Mouse (Mus musculus) testis, adult 2 months (tissue): Measurements from ENCODE around the gene Ccnc. TPM values are rescaled to one million over a fixed set of nuclear protein-coding genes. Genes with fewer than 3 reads are reported as not detected.

Experiments used
- H3K27ac ChIP-seq: fragments of 200-500 bp; 2 replicates; pipeline ENCODE4 v1.5.1; 2012; ENCODE audit warnings: low read depth, low read length; ENCODE audit not compliant: control insufficient read depth, insufficient read depth
- H3K27me3 ChIP-seq: fragments of 200-500 bp; 2 replicates; pipeline ENCODE4 v1.6.1; 2012; ENCODE audit warnings: mild to moderate bottlenecking, low read length, moderate library complexity; ENCODE audit not compliant: control insufficient read depth, insufficient read depth
- H3K36me3 ChIP-seq: fragments of 200-500 bp; 2 replicates; pipeline ENCODE4 v1.6.1; 2012; ENCODE audit warnings: mild to moderate bottlenecking, low read length; ENCODE audit not compliant: control insufficient read depth, insufficient read depth
- H3K4me1 ChIP-seq: fragments of 200-500 bp; 2 replicates; pipeline ENCODE4 v1.6.1; 2012; ENCODE audit warnings: low read length; ENCODE audit not compliant: control insufficient read depth, insufficient read depth
- H3K4me3 ChIP-seq: fragments of 200-500 bp; 2 replicates; pipeline ENCODE4 v1.5.1; 2012; ENCODE audit warnings: low read depth, mild to moderate bottlenecking, low read length, moderate library complexity, mixed read lengths; ENCODE audit not compliant: control insufficient read depth
- CTCF ChIP-seq: fragments of 200-500 bp; IDR thresholded peaks from 2 replicates; pipeline ENCODE4 v1.5.1; 2012; ENCODE audit warnings: low read depth, mild to moderate bottlenecking, inconsistent platforms, low read length, moderate library complexity; ENCODE audit not compliant: control insufficient read depth, insufficient read depth, insufficient replicate concordance
- POLR2A ChIP-seq: fragments of 200-500 bp; IDR thresholded peaks from 2 replicates; pipeline ENCODE4 v1.6.1; 2012; ENCODE audit warnings: low read depth, mild to moderate bottlenecking, inconsistent platforms, low read length, moderate library complexity; ENCODE audit not compliant: control insufficient read depth
- polyA plus RNA-seq: library from polyadenylated mRNA; depleted of rRNA; stranded (reverse); fragments of >200 nt; gene quantifications from 2 replicates; pipeline ENCODE4 v1.2.3, GENCODE M21; 2012

The Ccnc gene
- polyA plus RNA-seq, 1 experiment, result 9.7 TPM

GRCm38 (mm10) chr4:21689492-21689941, 38.0 kb upstream of the Ccnc start:
- Histone ChIP-seq H3K4me3 (no peak overlapping the region), H3K27me3 (peaks cover 9% of the 10 kb centered on the region), H3K36me3 (no peaks in the 10 kb centered on the region), H3K4me1 (peaks cover 5% of the 10 kb centered on the region; the same call in 1 of the 2 replicates), H3K27ac (no peak overlapping the region)
- TF ChIP-seq POLR2A (no peak), CTCF (no peak)

- TF ChIP-seq CTCF (no peak), POLR2A (no peak)
- H3K36me3 ChIP-seq, result no peaks in the 10 kb centered on the region
- H3K4me1 ChIP-seq, result peaks cover 5% of the 10 kb centered on the region; the same call in 1 of the 2 replicates
- H3K27me3 ChIP-seq, result peaks cover 9% of the 10 kb centered on the region
- H3K27ac ChIP-seq, result no peak overlapping the region
- no peak overlapping the region for H3K4me3 ChIP-seq
Observed at GRCm38 (mm10) chr4:21690221-21690620, 37.3 kb upstream of the Ccnc start.

DNA sequence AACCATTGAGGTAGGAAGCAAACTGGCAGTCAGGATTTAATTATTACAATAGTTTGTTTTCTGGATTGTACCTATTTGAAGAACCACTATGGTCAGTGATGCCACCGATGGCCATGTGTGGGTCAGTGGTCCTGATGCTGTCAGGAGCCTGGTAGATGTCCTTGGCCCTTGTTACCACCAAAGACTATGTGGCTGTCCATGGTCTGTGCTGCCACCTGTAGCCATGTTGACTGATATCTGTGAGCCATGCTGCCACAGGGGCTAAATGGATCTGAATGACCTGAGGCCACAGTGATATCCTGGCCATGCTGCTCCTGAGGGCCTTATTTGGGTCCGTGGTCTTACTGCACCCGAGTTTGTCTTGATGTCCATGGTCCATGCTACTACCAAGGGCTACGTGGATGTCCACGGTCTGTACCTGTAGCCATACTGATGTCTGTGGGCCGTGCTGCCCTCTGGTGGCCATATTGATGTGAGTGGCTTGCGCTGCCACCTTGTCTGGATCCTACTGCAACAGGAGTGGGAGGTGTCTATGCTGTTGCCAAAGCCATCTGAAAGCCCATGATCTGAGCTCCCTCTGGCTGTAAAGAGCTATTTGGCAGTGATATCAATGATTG, 31.8 kb upstream of the Ccnc start:
- TF ChIP-seq POLR2A, result no peak
- peak; percentile 86; the same call in 1 of the 2 replicates for TF ChIP-seq CTCF
- Histone ChIP-seq H3K4me3 (no peak overlapping the region), H3K27me3 (no peaks in the 10 kb centered on the region), H3K36me3 (no peaks in the 10 kb centered on the region), H3K27ac (no peak overlapping the region), H3K4me1 (no peaks in the 10 kb centered on the region)

GRCm38 (mm10) chr4:21705046-21705445, 22.5 kb upstream of the Ccnc start:
- H3K36me3 ChIP-seq, result no peaks in the 10 kb centered on the region
- H3K27me3 ChIP-seq, result no peaks in the 10 kb centered on the region
- no peaks in the 10 kb centered on the region for H3K4me1 ChIP-seq
- no peak for TF ChIP-seq CTCF
- TF ChIP-seq POLR2A, result no peak
- no peak overlapping the region for H3K27ac ChIP-seq
- no peak overlapping the region for H3K4me3 ChIP-seq

DNA sequence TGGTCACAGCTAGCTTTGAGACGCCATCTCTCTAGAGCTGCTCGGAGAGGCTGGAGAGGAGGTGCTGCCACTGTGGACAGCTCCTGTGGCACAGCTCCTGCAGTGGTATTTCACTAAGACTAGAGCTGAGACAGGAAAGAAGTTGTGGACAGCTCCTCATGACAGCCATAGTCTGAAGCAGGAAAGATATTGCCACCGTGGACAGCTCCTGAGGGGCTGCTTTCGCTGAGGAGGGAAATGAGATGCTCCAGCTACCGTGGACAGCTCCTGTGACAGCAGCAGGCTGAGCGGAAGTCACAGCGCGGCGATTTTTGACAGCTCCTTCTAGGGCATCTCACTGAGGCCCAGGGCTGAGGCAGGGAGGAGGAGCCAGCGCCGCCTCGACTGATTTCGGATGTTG, 15.4 kb upstream of the Ccnc start:
- TF ChIP-seq POLR2A, result no peak
- no peak for TF ChIP-seq CTCF
- Histone ChIP-seq H3K36me3 (no peaks in the 10 kb centered on the region), H3K4me1 (no peaks in the 10 kb centered on the region; the same call in 1 of the 2 replicates), H3K27me3 (no peaks in the 10 kb centered on the region), H3K4me3 (0 out of 2 replicates have a peak overlapping the region, but pooled peaks have one; percentile 7), H3K27ac (no peak overlapping the region)

DNA sequence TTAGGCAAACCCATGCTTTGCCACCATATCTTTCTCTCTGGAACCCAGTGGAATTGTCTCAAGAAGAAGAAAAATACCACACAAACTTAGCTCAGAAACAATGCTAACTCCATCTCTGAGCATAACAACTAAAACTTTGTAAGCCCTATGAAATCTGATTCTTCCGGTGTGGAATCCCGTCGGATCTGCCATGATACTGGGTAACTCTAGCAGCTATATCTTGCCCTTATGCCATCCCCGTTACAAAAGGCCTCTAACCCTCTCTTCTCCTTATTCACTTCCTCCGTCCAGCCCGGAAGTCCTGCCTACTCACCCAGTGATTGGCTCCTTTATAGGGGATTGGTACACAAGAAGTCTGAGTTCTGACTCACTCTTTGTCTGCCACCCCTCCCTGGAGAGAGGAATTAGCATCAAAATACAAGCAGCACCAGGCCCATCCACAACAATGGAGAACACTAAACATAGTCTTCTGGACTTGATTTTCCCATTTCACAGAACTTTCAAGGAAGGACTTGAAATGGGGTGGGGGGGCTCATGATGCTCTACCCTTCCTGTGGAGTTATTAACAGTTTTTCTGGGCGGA, 4.7 kb upstream of the Ccnc start:
- Histone ChIP-seq H3K27me3 (no peaks in the 10 kb centered on the region), H3K27ac (no peak overlapping the region), H3K4me3 (no peak overlapping the region), H3K4me1 (no peaks in the 10 kb centered on the region), H3K36me3 (no peaks in the 10 kb centered on the region)
- no peak for TF ChIP-seq POLR2A
- no peak for TF ChIP-seq CTCF

GRCm38 (mm10) chr4:21726912-21727614, 438 bp upstream of the Ccnc start:
- Histone ChIP-seq H3K27me3 (no peaks in the 10 kb centered on the region), H3K36me3 (no peaks in the 10 kb centered on the region), H3K4me1 (no peaks in the 10 kb centered on the region), H3K4me3 (peak overlapping the region; percentile 99), H3K27ac (peak overlapping the region; percentile 82)
- TF ChIP-seq CTCF, result no peak
- TF ChIP-seq POLR2A, result no peak
